Mouse (Mus musculus) NIH3T3 (cell line): Measurements from ENCODE around the gene Fga.

Experiments
- DNase-seq: peaks from one replicate; pipeline ENCODE4 v3.0.0-alpha.2; 2012; ENCODE audit warnings: low read depth

Gene Fga

DNA sequence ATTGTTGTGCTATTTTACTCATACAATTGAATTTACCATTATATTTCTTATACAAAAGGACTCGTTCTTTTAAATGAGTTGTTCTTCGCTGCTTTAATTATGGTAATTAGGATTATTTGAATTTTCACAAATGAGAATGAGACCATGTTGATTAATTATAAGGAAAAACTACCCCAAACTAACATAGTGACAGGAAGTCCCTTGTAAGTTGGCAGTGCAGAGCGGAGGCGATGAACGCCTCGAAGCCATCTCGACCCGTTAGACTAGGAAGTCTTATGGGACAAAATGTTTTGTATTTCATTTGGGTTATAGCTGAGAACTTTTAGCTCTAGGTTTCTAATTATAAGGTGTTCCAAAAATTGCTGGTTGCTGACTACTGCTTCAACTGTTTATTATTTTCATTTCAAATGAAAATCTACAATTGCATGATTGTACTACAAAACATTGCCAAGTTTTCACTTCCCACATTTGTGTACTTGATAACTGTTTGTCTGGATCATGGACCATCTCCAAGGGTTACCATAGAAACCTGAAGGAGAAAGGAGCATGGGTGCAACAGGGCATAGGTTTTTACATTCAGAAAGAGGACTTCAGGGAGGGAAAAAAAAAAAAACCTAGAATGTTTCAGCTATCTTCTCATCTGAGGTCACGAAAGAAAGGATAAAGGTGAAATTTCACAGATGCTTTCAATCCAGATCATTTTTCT, 1.8 kb downstream of the Fga start:
- DNase-seq, result no peak

DNA sequence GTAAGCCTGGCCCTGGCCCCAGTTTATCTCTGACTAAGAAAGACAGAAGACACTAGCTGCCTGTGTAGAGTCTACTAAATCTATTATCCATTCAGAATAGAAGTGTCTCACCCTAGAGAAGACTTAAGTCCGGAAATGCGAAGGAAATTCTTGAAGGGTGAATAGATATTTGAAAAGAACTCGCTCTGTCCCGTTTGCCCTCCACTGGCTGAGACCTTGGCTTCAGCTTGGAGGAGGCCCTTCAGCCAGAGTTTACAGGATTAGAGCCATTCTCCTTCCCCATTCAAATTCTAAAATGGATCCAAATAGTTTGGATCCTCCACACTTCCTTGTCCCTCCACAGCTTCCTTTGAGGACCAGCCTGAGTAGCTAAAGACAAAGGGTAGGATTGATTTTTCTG, 4.5 kb downstream of the Fga start:
- no peak for DNase-seq

DNA sequence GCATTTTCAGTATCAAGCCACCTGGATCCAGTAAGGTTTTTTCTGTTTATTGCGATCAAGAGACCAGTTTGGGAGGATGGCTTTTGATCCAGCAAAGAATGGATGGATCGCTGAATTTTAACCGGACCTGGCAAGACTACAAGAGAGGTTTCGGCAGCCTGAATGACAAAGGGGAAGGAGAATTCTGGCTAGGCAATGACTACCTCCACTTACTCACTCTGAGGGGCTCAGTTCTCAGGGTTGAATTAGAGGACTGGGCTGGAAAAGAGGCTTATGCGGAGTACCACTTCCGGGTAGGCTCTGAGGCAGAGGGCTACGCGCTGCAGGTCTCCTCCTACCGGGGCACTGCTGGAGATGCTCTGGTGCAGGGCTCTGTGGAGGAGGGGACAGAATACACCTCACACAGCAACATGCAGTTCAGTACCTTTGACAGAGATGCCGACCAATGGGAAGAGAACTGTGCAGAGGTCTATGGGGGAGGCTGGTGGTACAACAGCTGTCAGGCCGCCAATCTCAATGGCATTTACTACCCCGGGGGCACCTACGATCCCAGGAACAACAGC, 7.0 kb downstream of the Fga start:
- no peak for DNase-seq

DNA sequence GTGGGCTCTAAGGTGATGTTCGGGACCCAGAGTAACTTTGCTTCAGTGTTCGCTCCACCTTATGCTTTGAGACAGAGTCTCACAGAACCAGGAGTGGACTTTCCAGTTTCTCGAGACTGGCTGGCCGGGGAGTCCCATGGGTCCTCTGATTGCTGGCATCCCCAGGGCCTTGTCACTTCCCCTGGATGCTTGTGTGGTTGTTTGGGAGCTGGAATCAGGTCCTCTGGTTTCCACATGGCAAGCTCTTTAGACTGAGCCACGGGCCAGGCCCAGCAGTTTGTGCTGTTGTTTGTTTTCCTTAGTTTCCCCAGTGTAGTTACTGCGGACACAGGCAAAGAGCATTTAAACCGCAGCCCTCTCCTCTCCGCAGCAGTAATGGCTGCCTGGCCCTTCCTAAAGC, 7.9 kb downstream of the Fga start:
- no peak for DNase-seq

DNA sequence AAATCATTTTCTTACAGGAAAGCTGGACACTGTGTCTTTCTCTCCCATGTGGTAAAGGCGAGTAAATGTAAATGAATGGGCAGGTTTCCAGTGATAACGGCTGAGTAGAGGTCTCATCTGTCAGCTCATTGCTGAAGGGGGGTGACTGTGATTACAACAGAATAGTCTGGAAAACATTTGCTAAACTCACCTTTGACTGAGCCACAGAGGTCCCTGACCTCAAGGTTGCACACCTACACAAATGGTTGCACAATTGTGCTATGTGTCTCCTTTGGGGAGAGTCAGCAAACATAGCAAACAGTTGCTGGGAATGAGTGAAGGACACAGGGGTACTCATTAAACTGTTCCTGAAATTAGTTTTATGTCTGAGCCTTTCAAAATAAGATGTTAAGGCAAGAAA, 13.0 kb downstream of the Fga start:
- DNase-seq, result no peak

DNA sequence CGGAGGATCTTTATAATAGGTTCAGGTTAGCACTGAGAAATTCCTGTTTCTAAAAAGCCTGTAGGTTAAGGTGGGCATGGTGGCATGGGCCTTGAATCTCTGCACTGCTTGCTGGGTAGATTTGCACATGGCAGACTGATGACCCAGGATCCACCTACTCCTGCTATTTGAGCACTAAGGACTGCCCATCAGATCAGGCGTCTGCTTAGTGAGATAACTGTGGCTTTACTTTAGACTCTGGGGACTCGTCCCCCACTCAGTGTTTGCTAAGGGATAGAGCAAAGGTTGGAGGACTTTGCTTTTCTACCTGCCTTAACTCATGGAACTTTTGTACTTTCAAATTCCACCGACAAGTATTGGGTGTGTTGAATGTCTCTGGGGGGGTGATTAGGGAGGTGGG, 13.8 kb downstream of the Fga start:
- DNase-seq, result no peak

DNA sequence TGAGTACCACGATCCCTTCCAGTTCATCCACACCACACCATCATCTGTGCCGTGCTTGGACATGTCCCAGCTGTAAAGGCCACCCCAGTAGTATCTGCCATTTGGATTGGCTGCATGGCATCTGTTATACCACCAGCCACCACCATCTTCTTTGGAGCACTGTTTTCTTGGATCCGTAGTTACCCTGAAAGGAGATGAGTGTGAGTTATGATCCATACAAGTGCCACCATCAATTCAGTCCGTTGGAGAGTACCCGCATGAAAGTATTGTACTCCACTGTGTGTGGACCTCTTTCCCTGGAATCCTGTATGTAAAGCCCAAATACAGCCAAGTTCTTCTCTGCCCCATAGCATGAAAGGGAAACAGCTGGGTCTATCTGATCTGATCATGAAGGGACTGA, 16.6 kb downstream of the Fga start:
- DNase-seq, result no peak

DNA sequence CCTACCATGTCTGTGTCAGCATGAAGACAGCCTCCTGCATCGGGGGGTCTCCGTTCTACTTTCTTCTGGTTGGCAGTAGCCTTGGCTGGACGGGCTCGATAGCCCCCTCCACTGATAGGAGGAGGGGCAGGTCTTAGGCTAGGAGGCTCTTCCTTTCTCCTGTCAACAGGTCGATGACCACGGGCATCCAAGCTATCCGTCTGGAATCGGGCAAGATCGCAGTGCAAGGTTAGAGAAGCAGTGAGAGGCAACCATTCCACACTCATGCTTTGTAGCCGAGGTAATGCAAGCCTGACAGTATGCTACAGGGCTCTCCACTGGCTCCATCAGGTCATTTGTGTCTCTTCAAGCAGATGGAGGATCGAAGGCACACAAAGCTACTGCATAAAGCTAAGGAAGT, 20.8 kb downstream of the Fga start:
- DNase-seq, result no peak

DNA sequence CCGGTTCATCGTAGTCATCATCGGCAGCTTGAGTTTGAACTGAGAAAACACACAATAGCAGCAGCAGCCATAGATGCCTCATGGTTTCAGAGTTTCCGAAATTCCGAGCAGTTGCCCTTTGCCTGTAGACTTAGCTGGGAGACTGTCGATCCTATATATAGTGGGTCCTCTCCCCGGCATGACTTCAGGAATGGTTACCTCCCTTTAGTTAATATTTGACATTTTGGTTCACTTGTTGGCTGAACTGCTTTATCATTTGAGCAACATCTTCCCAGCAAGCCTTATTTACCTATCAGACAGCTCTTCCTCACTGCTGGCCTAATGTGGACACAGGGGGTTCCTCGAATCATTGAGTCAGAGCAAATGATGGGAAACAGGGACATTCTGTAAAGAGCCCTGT, 23.8 kb downstream of the Fga start, which contains the start of gene Fgb:
Gene Fgb, minus strand, starts transcription at position 184 of the 400 bp plus-strand sequence.
- DNase-seq, result no peak

DNA sequence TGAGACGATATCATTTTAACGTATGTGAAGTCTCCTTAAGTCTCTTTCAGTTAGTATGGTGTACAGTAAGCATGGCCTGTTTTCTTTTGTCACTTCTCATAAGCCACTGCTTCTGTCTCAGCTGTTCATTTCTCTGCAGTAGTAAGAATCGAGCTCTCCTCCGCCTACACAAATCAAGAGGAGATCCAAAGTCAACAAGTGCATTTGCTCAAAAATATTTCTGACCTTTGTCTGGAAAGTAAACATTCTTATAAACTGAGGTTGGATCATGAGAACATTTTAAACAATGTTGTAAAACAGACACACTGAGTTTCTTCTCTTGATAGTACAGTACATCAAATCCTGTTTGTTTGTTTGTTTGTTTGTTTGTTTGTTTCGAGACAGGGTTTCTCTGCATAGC, 24.8 kb downstream of the Fga start:
- DNase-seq, result no peak

DNA sequence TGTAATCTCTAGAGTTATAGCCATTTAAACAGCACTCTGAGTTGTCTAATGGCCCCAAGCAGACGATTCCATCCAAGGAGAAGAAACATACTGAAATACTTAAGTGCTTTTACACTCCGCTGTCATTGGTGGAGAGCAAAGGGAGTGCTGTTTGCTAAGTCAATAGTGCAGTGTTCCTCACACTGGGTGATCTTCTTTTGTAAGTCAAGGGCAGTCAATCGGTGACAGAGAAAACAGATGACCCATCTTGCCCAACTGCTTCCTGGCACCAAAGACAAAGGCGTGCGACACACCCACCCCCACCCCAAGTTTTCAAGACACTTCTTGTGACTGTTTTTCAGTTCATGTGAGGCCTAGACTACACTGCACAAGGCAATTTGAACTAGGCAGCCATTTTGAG, 26.2 kb downstream of the Fga start:
- DNase-seq, result no peak

DNA sequence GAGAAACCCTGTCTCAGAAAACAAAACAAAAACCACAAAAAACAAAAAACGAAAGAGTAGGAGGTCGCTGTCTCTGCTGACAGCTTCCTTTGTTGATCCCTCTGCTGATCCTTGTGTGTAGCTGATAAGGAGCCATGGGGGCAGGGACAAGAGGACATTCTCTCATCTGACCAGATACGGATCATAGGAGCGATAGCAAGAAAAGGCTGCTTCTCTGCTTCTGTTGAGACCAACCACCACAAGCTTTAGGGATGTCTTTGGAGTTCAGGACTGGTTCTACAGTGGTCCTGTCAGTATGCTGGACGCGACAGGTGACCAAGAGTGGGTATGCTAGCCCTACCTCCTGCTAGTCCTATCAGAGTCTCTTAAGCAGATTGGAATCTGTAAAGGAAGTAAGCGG, 27.2 kb downstream of the Fga start:
- no peak for DNase-seq

DNA sequence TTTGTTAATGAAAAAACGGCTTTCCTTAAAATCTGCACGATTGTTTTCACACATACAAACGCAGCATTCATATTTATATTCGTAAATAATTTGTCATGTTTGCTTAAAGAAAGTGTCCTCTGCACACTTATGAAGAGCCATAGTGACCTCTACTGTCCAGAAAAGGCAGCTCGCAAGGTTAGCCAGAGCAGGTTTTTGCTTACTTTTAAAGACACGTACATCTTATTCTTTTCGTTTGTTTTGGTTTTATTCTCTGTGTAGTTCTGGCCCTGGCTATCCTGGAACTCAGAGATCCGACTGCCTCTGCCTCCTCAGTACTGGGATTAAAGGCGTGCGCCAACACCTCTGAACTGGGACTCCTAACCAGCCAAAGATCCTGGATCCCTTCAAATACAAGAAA, 27.9 kb downstream of the Fga start:
- peak; percentile 82 for DNase-seq

DNA sequence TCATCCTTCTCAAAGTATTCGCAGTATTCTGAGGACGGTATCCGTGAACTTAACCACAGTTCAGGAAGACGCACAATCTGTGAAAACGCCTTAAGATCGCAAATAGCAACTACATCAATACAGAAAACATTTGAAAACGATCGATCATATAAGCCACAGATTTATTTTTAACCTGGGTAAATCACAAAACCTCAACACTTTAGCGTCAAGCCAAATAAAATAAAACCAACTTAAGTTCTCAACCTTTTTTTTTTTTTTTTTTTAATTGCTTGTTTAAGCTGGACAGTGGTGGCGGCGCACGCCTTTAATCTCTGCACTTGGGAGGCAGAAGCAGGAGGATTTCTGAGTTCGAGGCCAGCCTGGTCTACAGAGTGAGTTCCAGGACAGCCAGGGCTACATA, 28.9 kb downstream of the Fga start:
- no peak for DNase-seq

DNA sequence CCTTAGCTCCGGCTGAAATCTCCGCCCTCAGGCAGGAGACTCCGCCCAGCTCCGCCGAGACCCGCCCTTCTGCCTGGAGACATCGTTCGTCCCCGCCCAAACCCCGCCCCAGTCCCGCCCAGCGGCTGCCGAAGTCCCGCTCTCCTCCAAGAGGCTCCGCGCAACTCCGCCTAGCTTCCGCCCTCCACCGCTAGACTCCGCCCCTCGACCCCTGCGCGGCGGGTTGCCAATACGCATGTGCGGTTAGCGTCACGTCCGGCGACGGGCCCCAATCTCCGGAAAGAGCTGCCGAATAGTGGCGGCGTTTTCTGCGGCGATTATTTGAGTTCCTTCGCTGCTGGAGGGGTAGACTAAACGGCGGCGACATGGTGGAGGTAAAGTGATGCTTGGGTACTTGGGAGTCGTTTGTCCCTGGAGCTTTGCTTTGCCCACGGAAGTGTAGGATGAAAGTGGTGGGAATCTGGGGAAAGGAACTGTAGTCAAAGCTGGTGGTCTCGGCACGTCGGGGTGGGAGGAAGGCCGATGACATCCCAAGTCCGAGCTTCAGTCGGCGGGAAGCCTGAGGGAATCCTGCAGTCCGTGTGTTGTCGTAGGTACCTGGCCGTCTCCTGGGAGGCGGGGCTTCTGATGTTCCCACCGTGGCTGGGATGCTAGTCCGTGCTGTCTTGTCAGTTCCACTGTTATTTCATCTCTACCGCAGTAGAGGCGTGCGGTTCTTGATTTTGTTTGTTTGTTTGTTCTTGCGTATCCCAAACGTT, 29.6 kb downstream of the Fga start, which contains the start of gene Plrg1:
Gene Plrg1, plus strand, starts transcription at position 242 of the 758 bp plus-strand sequence.
- DNase-seq, result peak; percentile 99

DNA sequence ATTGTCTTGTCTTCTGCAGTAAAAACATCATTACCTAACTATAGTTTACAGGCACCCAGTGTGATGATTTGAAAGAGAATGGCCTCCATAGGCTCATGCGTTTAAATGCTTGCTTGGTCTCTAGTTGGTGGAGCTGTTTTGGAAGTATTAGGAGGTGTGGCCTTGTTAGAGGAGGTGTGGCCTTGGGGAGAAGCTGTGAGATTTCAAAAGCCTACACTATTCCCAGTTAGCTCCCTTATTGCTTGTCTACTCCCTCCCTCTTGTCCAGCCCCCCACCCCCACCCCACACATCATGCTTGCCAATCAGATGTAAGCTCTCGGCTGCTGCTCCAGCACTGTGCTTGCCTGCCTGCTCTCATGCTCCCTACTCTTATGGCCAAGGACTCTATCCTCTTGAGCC, 31.2 kb downstream of the Fga start:
- no peak for DNase-seq

DNA sequence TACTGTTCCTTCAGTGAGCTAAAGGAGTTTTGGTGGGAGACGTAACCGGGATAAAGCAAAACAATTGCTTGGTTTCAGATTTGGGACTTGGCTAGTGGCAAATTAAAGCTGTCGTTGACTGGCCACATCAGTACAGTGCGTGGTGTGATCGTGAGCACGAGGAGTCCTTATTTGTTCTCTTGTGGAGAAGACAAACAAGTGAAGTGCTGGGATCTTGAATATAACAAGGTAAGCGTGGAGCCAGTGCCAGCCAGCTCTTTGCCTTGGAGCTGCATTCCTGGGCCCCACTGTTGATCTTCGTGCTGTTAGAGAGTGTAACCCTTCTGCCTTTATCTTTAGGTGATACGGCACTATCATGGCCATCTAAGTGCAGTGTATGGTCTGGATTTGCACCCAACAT, 42.0 kb downstream of the Fga start:
- DNase-seq, result no peak

DNA sequence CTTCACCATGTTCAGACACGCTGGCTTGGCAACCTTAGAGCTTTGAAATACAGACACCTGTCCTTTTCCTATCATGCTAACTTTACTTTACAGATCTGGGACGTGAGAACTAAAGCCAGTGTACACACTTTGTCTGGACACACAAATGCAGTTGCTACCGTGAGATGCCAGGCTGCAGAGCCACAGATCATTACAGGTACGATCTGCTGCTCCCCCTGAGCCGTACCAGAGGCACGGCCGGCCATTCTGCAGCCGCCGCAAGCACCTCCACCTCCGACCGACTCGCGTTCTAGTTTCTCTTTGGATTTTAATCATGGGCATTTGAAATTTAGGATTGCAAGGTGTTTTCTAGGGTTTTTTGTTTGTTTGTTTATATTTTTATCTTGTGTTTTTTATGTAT, 43.0 kb downstream of the Fga start:
- DNase-seq, result no peak

DNA sequence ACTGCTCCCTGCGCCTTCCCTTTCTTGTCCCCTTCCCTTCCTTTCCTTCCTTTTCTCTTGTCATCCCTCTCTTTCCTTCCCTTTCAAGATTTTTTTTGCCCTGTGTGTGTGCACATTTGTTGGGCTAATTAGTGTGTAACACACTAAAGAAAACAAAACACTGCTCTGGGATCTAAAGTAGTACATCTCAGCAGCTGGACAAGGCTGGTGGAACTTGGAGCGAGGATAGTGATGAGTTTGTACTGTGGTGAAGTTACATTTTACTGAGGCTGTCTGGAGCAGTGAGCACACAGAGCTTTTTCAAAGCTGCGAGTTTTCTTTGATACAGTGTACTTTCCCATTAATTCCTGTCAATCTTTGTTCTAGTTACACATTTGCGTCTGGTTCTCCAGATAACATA, 44.4 kb downstream of the Fga start:
- DNase-seq, result no peak

DNA sequence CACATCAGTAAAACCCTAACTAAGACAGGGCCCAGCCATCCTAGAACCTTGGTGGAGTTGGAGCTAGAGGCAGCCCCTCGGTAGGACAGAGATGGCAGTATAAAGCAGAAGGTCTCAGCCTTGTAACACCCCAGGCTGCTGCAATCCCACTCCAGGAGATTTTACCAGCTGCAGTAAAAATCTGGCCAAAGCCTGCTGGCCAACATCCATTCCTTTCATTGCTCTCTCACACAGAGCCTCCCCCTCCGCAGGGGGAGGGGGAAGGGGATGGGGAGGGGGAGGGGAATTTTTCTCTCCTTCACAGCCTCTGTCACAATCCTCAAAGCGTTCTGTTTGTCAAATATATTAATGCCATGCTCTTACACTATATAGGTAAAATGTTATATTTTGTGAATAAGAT, 50.7 kb downstream of the Fga start:
- DNase-seq, result no peak

DNA sequence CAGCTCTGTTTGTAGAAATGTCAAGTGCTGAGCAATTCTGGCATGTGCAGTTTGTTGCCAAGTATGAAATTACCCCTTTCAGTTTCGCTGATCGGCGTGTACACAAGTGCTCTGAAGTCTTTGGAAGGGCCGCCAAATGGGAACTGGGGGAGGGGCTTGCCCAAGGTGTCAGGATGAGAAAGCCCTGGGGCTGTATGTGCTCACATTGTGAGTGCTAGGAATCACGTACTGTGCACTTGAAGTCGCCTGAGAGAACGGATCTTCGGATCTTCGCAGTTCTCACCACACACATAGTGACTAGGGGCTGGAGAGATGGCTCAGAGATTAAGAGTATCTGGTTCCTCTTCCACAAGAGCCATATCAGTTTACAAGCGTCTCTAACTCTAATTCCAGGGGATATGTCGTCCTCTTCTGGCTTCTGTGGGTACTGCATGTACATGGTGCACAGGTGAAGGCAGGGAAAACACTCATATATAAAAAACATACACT, 54.7 kb downstream of the Fga start:
- DNase-seq, result peak; percentile 75
